Mouse (Mus musculus) C2C12 (cell line): ENCODE measurements around the gene Fbxl14.

Experiments
- CTCF ChIP-seq: IDR thresholded peaks from one replicate; pipeline ENCODE4 v1.5.1; 2011; ENCODE audit not compliant: control insufficient read depth, insufficient read depth, insufficient read length
- MAX ChIP-seq: IDR thresholded peaks from one replicate; pipeline ENCODE4 v1.6.1; 2011; ENCODE audit warnings: mild to moderate bottlenecking, control low read depth
- MYOD1 ChIP-seq: IDR thresholded peaks from one replicate; pipeline ENCODE4 v1.6.1; 2011; ENCODE audit warnings: low read depth; ENCODE audit not compliant: control insufficient read depth, insufficient read length
- MYOG ChIP-seq: IDR thresholded peaks from one replicate; pipeline ENCODE4 v1.6.1; 2011; ENCODE audit not compliant: control insufficient read depth, insufficient read length; ENCODE audit errors: extremely low read depth
- USF1 ChIP-seq: IDR thresholded peaks from one replicate; pipeline ENCODE4 v1.6.1; 2011; ENCODE audit warnings: low read depth, mild to moderate bottlenecking, control low read depth, moderate library complexity

GRCm38 (mm10) chr6:119487619-119488018 is 8.2 kb downstream of the Fbxl14 start:
- no peak for TF ChIP-seq CTCF
- no peak for TF ChIP-seq MAX
- TF ChIP-seq USF1 = no peak
- TF ChIP-seq MYOD1 = no peak
- TF ChIP-seq MYOG = no peak
